Mouse (Mus musculus) forebrain, postnatal 0 days (tissue): ENCODE data around the gene Gas2l3. TPM values are rescaled to one million over a fixed set of nuclear protein-coding genes. Genes with fewer than 3 reads are reported as not detected.

ENCODE experiments used
- ATAC-seq: fragments of 200-750 bp; cut with Nextera tagmentation; 2 replicates; pipeline ENCODE4 v1.8.0; 2017; ENCODE audit warnings: mild to moderate bottlenecking, moderate library complexity
- DNase-seq: peaks from one replicate; pipeline ENCODE4 v3.0.0-alpha.2; 2015
- H3K27ac ChIP-seq: fragments of 300-500 bp; sonication (generic); 2 replicates; pipeline ENCODE4 v1.5.1; 2014; ENCODE audit warnings: low read depth, mild to moderate bottlenecking, antibody characterized with exemption, low read length, moderate library complexity, mixed read lengths
- H3K27me3 ChIP-seq: fragments of 300-500 bp; sonication (generic); 2 replicates; pipeline ENCODE4 v1.6.1; 2014; ENCODE audit warnings: mild to moderate bottlenecking, low read length, mixed read lengths; ENCODE audit not compliant: insufficient read depth
- H3K36me3 ChIP-seq: fragments of 300-500 bp; sonication (generic); 2 replicates; pipeline ENCODE4 v1.6.1; 2014; ENCODE audit warnings: mild to moderate bottlenecking, moderate library complexity; ENCODE audit not compliant: insufficient read depth
- H3K4me1 ChIP-seq: fragments of 300-500 bp; sonication (generic); 2 replicates; pipeline ENCODE4 v1.6.1; 2014; ENCODE audit warnings: antibody characterized with exemption; ENCODE audit not compliant: insufficient read depth
- H3K4me2 ChIP-seq: fragments of 300-500 bp; sonication (generic); 2 replicates; pipeline ENCODE4 v1.6.1; 2014; ENCODE audit warnings: low read depth, mild to moderate bottlenecking, moderate library complexity
- H3K4me3 ChIP-seq: fragments of 300-500 bp; sonication (generic); 2 replicates; pipeline ENCODE4 v1.5.1; 2014; ENCODE audit warnings: low read depth, low read length, mixed read lengths
- H3K9ac ChIP-seq: fragments of 300-500 bp; sonication (generic); 2 replicates; pipeline ENCODE4 v1.6.1; 2014; ENCODE audit warnings: mild to moderate bottlenecking
- H3K9me3 ChIP-seq: fragments of 300-500 bp; sonication (generic); 2 replicates; pipeline ENCODE4 v1.6.1; 2016; ENCODE audit warnings: low read length
- CTCF ChIP-seq: sonication (generic); IDR thresholded peaks from 2 replicates; pipeline ENCODE4 v1.5.1; 2016; ENCODE audit warnings: antibody characterized with exemption, control low read depth, low read depth
- WGBS: fragments of 180-500 bp; shearing (Covaris S2); extraction: QIAGEN DNeasy Blood & Tissue Kit; methylation state at CpG from one replicate; pipeline ENCODE4 v1.1.7; 2014; 5-methylcytosine and 5-hydroxymethylcytosine counted together
- polyA plus RNA-seq: library from polyadenylated mRNA; unstranded; fragments of >200 nt; fragmentation: Nextera tagmentation; extraction: Ambion mirVana; gene quantifications from 2 replicates; pipeline ENCODE4 v1.2.1, GENCODE M21; 2015
- total RNA-seq: library from RNA; depleted of rRNA; stranded (reverse); fragments of >200 nt; gene quantifications from 2 replicates; pipeline ENCODE4 v1.2.3, GENCODE M21; 2014

The Gas2l3 gene
- total and polyA plus RNA-seq, 2 experiments from 2014 or later, result 3.0 to 6.2 TPM

GRCm38 (mm10) chr10:89424217-89424616 is 19.6 kb downstream of the Gas2l3 start:
- no peak overlapping the region for H3K4me2 ChIP-seq
- no peak overlapping the region for H3K4me3 ChIP-seq
- H3K27me3 ChIP-seq, result no peaks in the 10 kb centered on the region
- H3K9me3 ChIP-seq, result no peaks in the 10 kb centered on the region
- no peak overlapping the region for H3K27ac ChIP-seq
- H3K9ac ChIP-seq, result no peak overlapping the region
- H3K4me1 ChIP-seq, result no peaks in the 10 kb centered on the region
- no peak for TF ChIP-seq CTCF
- no peaks in the 10 kb centered on the region for H3K36me3 ChIP-seq
- DNase-seq (no peak), ATAC-seq (no peak)
- WGBS, result 92% methylated on average over 9 of the region's 9 CpGs

GRCm38 (mm10) chr10:89423164-89423778 is 20.5 kb downstream of the Gas2l3 start:
- no peak overlapping the region for H3K4me2 ChIP-seq
- 91% methylated on average over 9 of the region's 9 CpGs for WGBS
- no peak for DNase-seq
- H3K36me3 ChIP-seq, result no peaks in the 10 kb centered on the region
- no peaks in the 10 kb centered on the region for H3K4me1 ChIP-seq
- ATAC-seq, result no peak
- no peak overlapping the region for H3K27ac ChIP-seq
- H3K27me3 ChIP-seq, result no peaks in the 10 kb centered on the region
- H3K9ac ChIP-seq, result no peak overlapping the region
- no peaks in the 10 kb centered on the region for H3K9me3 ChIP-seq
- H3K4me3 ChIP-seq, result no peak overlapping the region
- TF ChIP-seq CTCF, result no peak

- no peaks in the 10 kb centered on the region for H3K27me3 ChIP-seq
- DNase-seq (no peak), ATAC-seq (no peak)
- H3K9me3 ChIP-seq, result no peaks in the 10 kb centered on the region
- H3K9ac ChIP-seq, result no peak overlapping the region
- H3K4me1 ChIP-seq, result no peaks in the 10 kb centered on the region
- no peak for TF ChIP-seq CTCF
- H3K36me3 ChIP-seq, result no peaks in the 10 kb centered on the region
- H3K4me3 ChIP-seq, result no peak overlapping the region
- no peak overlapping the region for H3K27ac ChIP-seq
- 93% methylated on average over 8 of the region's 8 CpGs for WGBS
- H3K4me2 ChIP-seq, result no peak overlapping the region
These were observed 21.1 kb downstream of the Gas2l3 start for GRCm38 (mm10) chr10:89422504-89423158.

- Histone ChIP-seq H3K9ac (no peak overlapping the region), H3K4me2 (no peak overlapping the region), H3K4me1 (no peaks in the 10 kb centered on the region), H3K27ac (no peak overlapping the region), H3K9me3 (no peaks in the 10 kb centered on the region), H3K36me3 (no peaks in the 10 kb centered on the region), H3K4me3 (no peak overlapping the region), H3K27me3 (no peaks in the 10 kb centered on the region)
- WGBS, result 91% methylated on average over 2 of the region's 2 CpGs
- ATAC-seq (no peak), DNase-seq (no peak)
- no peak for TF ChIP-seq CTCF
These were observed 25.8 kb downstream of the Gas2l3 start for GRCm38 (mm10) chr10:89417966-89418365.

- ATAC-seq (no peak), DNase-seq (no peak)
- WGBS, result 77% methylated on average over 3 of the region's 3 CpGs
- no peaks in the 10 kb centered on the region for H3K27me3 ChIP-seq
- no peak overlapping the region for H3K9ac ChIP-seq
- H3K4me3 ChIP-seq, result no peak overlapping the region
- no peaks in the 10 kb centered on the region for H3K9me3 ChIP-seq
- H3K36me3 ChIP-seq, result no peaks in the 10 kb centered on the region
- H3K27ac ChIP-seq, result no peak overlapping the region
- no peak for TF ChIP-seq CTCF
- no peaks in the 10 kb centered on the region for H3K4me1 ChIP-seq
- H3K4me2 ChIP-seq, result no peak overlapping the region
These were observed 28.3 kb downstream of the Gas2l3 start for GRCm38 (mm10) chr10:89415478-89415877.

- H3K36me3 ChIP-seq, result no peaks in the 10 kb centered on the region
- H3K4me1 ChIP-seq, result no peaks in the 10 kb centered on the region
- H3K27ac ChIP-seq, result no peak overlapping the region
- DNase-seq (no peak), ATAC-seq (no peak)
- no peak for TF ChIP-seq CTCF
- H3K9ac ChIP-seq, result no peak overlapping the region
- H3K4me2 ChIP-seq, result no peak overlapping the region
- H3K27me3 ChIP-seq, result no peaks in the 10 kb centered on the region
- no peaks in the 10 kb centered on the region for H3K9me3 ChIP-seq
- H3K4me3 ChIP-seq, result no peak overlapping the region
- 81% methylated on average over 1 of the region's 1 CpGs for WGBS
These were observed 36.2 kb downstream of the Gas2l3 start for GRCm38 (mm10) chr10:89407551-89407950.

GRCm38 (mm10) chr10:89406733-89407484 is 36.9 kb downstream of the Gas2l3 start:
- WGBS, result 82% methylated on average over 5 of the region's 6 CpGs
- Histone ChIP-seq H3K4me3 (no peak overlapping the region), H3K36me3 (no peaks in the 10 kb centered on the region), H3K4me1 (no peaks in the 10 kb centered on the region), H3K9ac (no peak overlapping the region), H3K27ac (no peak overlapping the region), H3K4me2 (no peak overlapping the region), H3K9me3 (no peaks in the 10 kb centered on the region), H3K27me3 (no peaks in the 10 kb centered on the region)
- ATAC-seq (no peak), DNase-seq (no peak)
- no peak for TF ChIP-seq CTCF
